Mouse (Mus musculus): ENCODE results near the gene Stac2.

Stac2 gene

DNA sequence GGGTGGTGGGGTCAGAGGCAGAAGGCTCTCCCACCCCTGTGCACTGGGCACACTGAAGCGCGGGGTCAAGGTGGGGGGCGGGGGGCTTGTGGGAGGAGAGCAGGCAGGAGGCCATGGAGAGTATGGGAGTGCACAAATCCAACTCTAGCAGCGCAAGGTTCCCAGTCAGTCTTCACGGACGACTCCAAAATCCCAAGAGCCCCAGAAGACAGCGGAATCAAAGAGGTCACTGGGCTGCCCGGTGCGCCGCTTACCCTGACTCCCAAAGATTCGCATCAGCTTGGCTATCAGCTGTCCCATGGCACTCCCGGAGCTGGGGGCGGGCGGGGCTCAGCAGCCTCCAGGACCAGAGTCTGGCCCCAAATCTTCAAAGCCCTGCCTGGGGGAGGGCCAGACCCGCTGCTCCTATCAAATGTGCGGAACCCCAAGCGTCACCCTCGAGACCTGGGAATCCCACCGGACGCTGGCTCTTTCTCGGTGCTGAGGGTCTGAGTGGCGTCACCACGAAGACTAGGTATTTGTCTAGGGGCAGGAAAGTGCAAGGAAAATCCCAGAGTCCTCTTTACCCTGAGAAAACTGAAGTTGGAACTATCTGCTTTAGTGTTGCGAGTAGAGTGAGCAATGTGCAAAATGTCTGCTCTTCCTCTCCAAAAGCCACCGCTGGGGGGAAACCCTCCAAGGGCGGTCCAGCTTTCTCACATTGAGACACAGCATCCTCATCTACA, 57.5 kb downstream of the Stac2 start, which contains the start of gene Arl5c:
Gene Arl5c (minus strand): TSS at position 618 of the 725 bp plus-strand sequence.
- peak; percentile 75 to 79 for DNase-seq

GRCm38 (mm10) chr11:97994539-97995100, 58.6 kb downstream of the Stac2 start:
- peak; percentile 79 to 88 for DNase-seq

GRCm38 (mm10) chr11:97988530-97989096, 64.6 kb downstream of the Stac2 start:
- DNase-seq, result peak; percentile 88 to 89

- peak; percentile 95 for DNase-seq
Observed at GRCm38 (mm10) chr11:97987551-97988526, 65.4 kb downstream of the Stac2 start.

DNA sequence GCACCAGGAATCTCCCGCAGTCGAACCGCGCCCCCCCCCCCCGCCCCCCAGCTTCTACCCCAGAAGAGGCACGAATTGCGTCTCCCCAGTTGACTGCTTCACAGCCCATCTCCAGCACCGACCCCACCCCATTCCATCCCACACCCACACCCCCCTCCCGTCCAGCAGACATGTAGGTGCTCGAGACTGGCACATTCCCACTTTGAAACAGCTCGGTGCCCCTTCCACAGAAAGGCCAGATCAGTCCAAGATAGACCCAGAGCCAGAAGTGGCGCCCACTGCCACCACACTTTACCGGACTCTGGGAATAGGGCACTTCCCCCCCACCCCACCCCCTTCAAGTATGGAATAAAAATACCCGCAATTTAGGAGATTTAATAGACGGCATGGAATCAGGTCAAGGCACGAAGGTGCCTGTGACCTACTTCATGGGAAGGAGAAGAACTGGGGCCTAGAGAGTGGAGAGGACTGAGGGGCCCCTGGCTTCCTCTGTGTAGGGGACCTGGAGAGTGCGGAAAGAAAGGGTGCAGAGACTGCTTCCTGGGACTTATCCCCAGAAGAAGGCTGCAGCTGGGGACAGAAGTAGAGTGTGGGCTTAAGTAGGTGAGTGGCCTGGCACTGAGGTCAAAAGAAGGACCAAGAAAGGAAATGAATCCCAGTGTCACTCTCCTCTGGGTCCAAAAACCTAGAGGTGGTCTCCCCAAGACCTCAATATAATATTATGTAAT, 66.4 kb downstream of the Stac2 start:
- DNase-seq, result no peak

Measured in lung, postnatal 4 days (tissue).